Mouse (Mus musculus): ENCODE data around the gene Hpse2.

Hpse2 gene

GRCm38 (mm10) chr19:42903840-42904239 is 484.3 kb downstream of the Hpse2 start:
- POLR2A ChIA-PET: interaction anchor here in 1 of 4 experiments (1.2 kb wide), 1 partner anchor 10 kb away, joined by 4 read pairs; no protein-coding TSS in a partner anchor
- CTCF ChIA-PET: no interaction called here

- CTCF ChIA-PET: no interaction called here
- POLR2A ChIA-PET: no interaction called here
Observed at GRCm38 (mm10) chr19:42902410-42903021, 485.6 kb downstream of the Hpse2 start.

GRCm38 (mm10) chr19:42891599-42891998 is 496.6 kb downstream of the Hpse2 start:
- ChIA-PET CTCF (no interaction called here), POLR2A (interaction anchor here in 2 of 4 experiments (0.9 to 3.3 kb wide), 4 partner anchors 14 to 112 kb away, joined by 3 to 11 read pairs (median 6); partner anchors contain the start of gene Hps1 (in 1 of the 2))

GRCm38 (mm10) chr19:42877653-42878052 is 510.5 kb downstream of the Hpse2 start:
- ChIA-PET CTCF (no interaction called here), POLR2A (interaction anchor here in 1 of 4 experiments (0.6 kb wide), 1 partner anchor 590 kb away, joined by 3 read pairs; no protein-coding TSS in a partner anchor)

- POLR2A ChIA-PET: interaction anchor here in 1 of 4 experiments (0.6 kb wide), 1 partner anchor 63 kb away, joined by 3 read pairs; no protein-coding TSS in a partner anchor
- CTCF ChIA-PET: no interaction called here
Observed at GRCm38 (mm10) chr19:42876563-42876962, 511.6 kb downstream of the Hpse2 start.

GRCm38 (mm10) chr19:42869663-42870530 is 518.3 kb downstream of the Hpse2 start:
- POLR2A ChIA-PET: interaction anchor here in 1 of 4 experiments (1.0 to 1.2 kb wide), 2 partner anchors 14 to 36 kb away, joined by 3 read pairs; no protein-coding TSS in a partner anchor
- CTCF ChIA-PET: interaction anchor here in 2 of 4 experiments (0.6 kb wide), 3 partner anchors 72 to 352 kb away, joined by 3 read pairs; no protein-coding TSS in a partner anchor

GRCm38 (mm10) chr19:42868958-42869662 is 519.0 kb downstream of the Hpse2 start:
- CTCF ChIA-PET: interaction anchor here in 2 of 4 experiments (0.6 kb wide), 2 partner anchors 71 to 172 kb away, joined by 3 read pairs; no protein-coding TSS in a partner anchor
- POLR2A ChIA-PET: interaction anchor here in 1 of 4 experiments (0.9 to 1.2 kb wide), 4 partner anchors 19 to 44 kb away, joined by 3 to 5 read pairs (median 3); no protein-coding TSS in a partner anchor

- ChIA-PET POLR2A (no interaction called here), CTCF (interaction anchor here in 1 of 4 experiments (1.2 kb wide), 1 partner anchor 43 kb away, joined by 3 read pairs; no protein-coding TSS in a partner anchor)
Observed at GRCm38 (mm10) chr19:42863013-42863412, 525.1 kb downstream of the Hpse2 start.

- ChIA-PET POLR2A (interaction anchor here in 1 of 4 experiments (1.9 kb wide), 1 partner anchor 9 kb away, joined by 5 read pairs; no protein-coding TSS in a partner anchor), CTCF (no interaction called here)
Observed at GRCm38 (mm10) chr19:42857096-42857495, 531.1 kb downstream of the Hpse2 start.

- ChIA-PET CTCF (no interaction called here), POLR2A (interaction anchor here in 1 of 4 experiments (1.9 kb wide), 1 partner anchor 10 kb away, joined by 5 read pairs; no protein-coding TSS in a partner anchor)
Observed at GRCm38 (mm10) chr19:42855649-42856048, 532.5 kb downstream of the Hpse2 start.

GRCm38 (mm10) chr19:42850444-42850843 is 537.7 kb downstream of the Hpse2 start:
- ChIA-PET CTCF (no interaction called here), POLR2A (interaction anchor here in 1 of 4 experiments (1.2 kb wide), 2 partner anchors 9 to 15 kb away, joined by 3 to 4 read pairs; no protein-coding TSS in a partner anchor)

- POLR2A ChIA-PET: no interaction called here
- CTCF ChIA-PET: no interaction called here
Observed at GRCm38 (mm10) chr19:42839621-42840294, 548.4 kb downstream of the Hpse2 start.

- ChIA-PET CTCF (no interaction called here), POLR2A (no interaction called here)
Observed at GRCm38 (mm10) chr19:42839118-42839517, 549.0 kb downstream of the Hpse2 start.

- ChIA-PET CTCF (no interaction called here), POLR2A (interaction anchor here in 1 of 4 experiments (1.2 kb wide), 2 partner anchors 8 to 21 kb away, joined by 3 read pairs; no protein-coding TSS in a partner anchor)
Observed at GRCm38 (mm10) chr19:42838271-42838670, 549.9 kb downstream of the Hpse2 start.

- CTCF ChIA-PET: no interaction called here
- POLR2A ChIA-PET: interaction anchor here in 1 of 4 experiments (1.2 kb wide), 2 partner anchors 9 to 21 kb away, joined by 3 read pairs; no protein-coding TSS in a partner anchor
Observed at GRCm38 (mm10) chr19:42837591-42837990, 550.6 kb downstream of the Hpse2 start.

- POLR2A ChIA-PET: no interaction called here
- CTCF ChIA-PET: no interaction called here
Observed at GRCm38 (mm10) chr19:42833126-42833525, 555.0 kb downstream of the Hpse2 start.

GRCm38 (mm10) chr19:42832251-42832650 is 555.9 kb downstream of the Hpse2 start:
- ChIA-PET CTCF (no interaction called here), POLR2A (no interaction called here)

- ChIA-PET POLR2A (no interaction called here), CTCF (interaction anchor here in 1 of 4 experiments (0.6 kb wide), 1 partner anchor 205 kb away, joined by 3 read pairs; no protein-coding TSS in a partner anchor)
Observed at GRCm38 (mm10) chr19:42829196-42829595, 559.0 kb downstream of the Hpse2 start.

GRCm38 (mm10) chr19:42827843-42828242 is 560.3 kb downstream of the Hpse2 start:
- ChIA-PET POLR2A (no interaction called here), CTCF (no interaction called here)

Measured in embryonic stem cell, embryonic (primary cell).